Mouse (Mus musculus) hindbrain, embryonic 16.5 days (tissue): ENCODE data around the gene Taok1. TPM values are rescaled to one million over a fixed set of nuclear protein-coding genes. Genes with fewer than 3 reads are reported as not detected.

Source experiments
- ATAC-seq: fragments of 200-750 bp; cut with Nextera tagmentation; 2 replicates; pipeline ENCODE4 v1.8.0; 2017; ENCODE audit warnings: moderate TSS enrichment, moderate library complexity
- H3K27ac ChIP-seq: fragments of 300-500 bp; sonication (generic); 2 replicates; pipeline ENCODE4 v1.5.1; 2014; ENCODE audit warnings: low read depth, mild to moderate bottlenecking, control low read depth, low read length, moderate library complexity
- H3K27me3 ChIP-seq: fragments of 300-500 bp; sonication (generic); replicated peaks from 2 replicates; pipeline ENCODE4 v1.6.1; 2014; ENCODE audit warnings: low read length; ENCODE audit not compliant: control insufficient read depth, insufficient read depth
- H3K36me3 ChIP-seq: fragments of 300-500 bp; sonication (generic); 2 replicates; pipeline ENCODE4 v1.6.1; 2014; ENCODE audit warnings: mild to moderate bottlenecking, low read length, moderate library complexity, mixed read lengths; ENCODE audit not compliant: control insufficient read depth, insufficient read depth
- H3K4me1 ChIP-seq: fragments of 300-500 bp; sonication (generic); 2 replicates; pipeline ENCODE4 v1.6.1; 2014; ENCODE audit warnings: low read depth, low read length; ENCODE audit not compliant: control insufficient read depth, insufficient read depth
- H3K4me2 ChIP-seq: fragments of 300-500 bp; sonication (generic); 2 replicates; pipeline ENCODE4 v1.6.1; 2014; ENCODE audit warnings: mild to moderate bottlenecking, low read length, control low read depth, moderate library complexity
- H3K4me3 ChIP-seq: fragments of 300-500 bp; sonication (generic); 2 replicates; pipeline ENCODE4 v1.5.1; 2014; ENCODE audit warnings: mild to moderate bottlenecking, low read length, control low read depth, moderate library complexity
- H3K9ac ChIP-seq: fragments of 300-500 bp; sonication (generic); 2 replicates; pipeline ENCODE4 v1.6.1; 2014; ENCODE audit warnings: low read depth, mild to moderate bottlenecking, control low read depth, low read length, moderate library complexity
- H3K9me3 ChIP-seq: fragments of 300-500 bp; sonication (generic); 2 replicates; pipeline ENCODE4 v1.6.1; 2014; ENCODE audit warnings: mild to moderate bottlenecking, low read length, moderate library complexity; ENCODE audit not compliant: control insufficient read depth
- WGBS: fragments of 180-500 bp; shearing (Covaris S2); extraction: QIAGEN DNeasy Blood & Tissue Kit; methylation state at CpG from one replicate; pipeline ENCODE4 v1.1.7; 2014; 5-methylcytosine and 5-hydroxymethylcytosine counted together
- polyA plus RNA-seq: library from polyadenylated mRNA; unstranded; fragments of >200 nt; fragmentation: Nextera tagmentation; extraction: Ambion mirVana; gene quantifications from 2 replicates; pipeline ENCODE4 v1.2.1, GENCODE M21; 2015

The Taok1 gene
- polyA plus RNA-seq, 1 experiment from 2014 or later = 18.7 TPM

GRCm38 (mm10) chr11:77483510-77484255 lies 123.9 kb downstream of the Taok1 start:
- H3K4me1 ChIP-seq = peaks cover 38% of the 10 kb centered on the region
- H3K27ac ChIP-seq = no peak overlapping the region
- H3K27me3 ChIP-seq = no peaks in the 10 kb centered on the region
- H3K9me3 ChIP-seq = no peaks in the 10 kb centered on the region
- 67% methylated on average over 11 of the region's 11 CpGs for whole genome bisulfite sequencing
- no peaks in the 10 kb centered on the region for H3K36me3 ChIP-seq
- H3K4me2 ChIP-seq = no peak overlapping the region
- H3K9ac ChIP-seq = 0 out of 2 replicates have a peak overlapping the region, but pooled peaks have one; percentile 31
- no peak overlapping the region for H3K4me3 ChIP-seq
- ATAC-seq = no peak

DNA sequence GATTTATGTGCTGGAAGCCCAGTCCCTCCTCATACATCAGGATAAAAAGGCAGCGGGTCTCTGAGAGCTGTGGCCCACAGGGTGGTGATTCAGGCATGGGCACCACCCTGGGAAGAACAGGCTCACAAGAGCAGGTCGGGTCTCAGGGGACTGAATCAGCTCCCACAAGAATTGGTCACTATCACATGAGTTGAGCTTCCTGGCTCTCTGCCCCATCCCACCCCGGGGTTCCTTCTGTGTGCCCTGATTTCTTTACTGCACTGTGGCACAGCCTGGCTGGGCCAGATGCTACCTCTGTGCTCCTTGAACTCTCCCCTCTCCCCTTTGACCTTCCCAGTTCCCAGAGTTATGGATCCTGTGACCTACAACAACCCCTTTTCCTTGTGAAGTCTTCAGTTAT lies 124.6 kb downstream of the Taok1 start:
- no peak overlapping the region for H3K4me3 ChIP-seq
- H3K9me3 ChIP-seq = no peaks in the 10 kb centered on the region
- H3K27me3 ChIP-seq = no peaks in the 10 kb centered on the region
- H3K36me3 ChIP-seq = no peaks in the 10 kb centered on the region
- ATAC-seq = no peak
- H3K9ac ChIP-seq = no peak overlapping the region
- no peak overlapping the region for H3K4me2 ChIP-seq
- no peak overlapping the region for H3K27ac ChIP-seq
- peaks cover 35% of the 10 kb centered on the region for H3K4me1 ChIP-seq
- WGBS = 60% methylated on average over 3 of the region's 3 CpGs

Other genes starting within 250 kb of the Taok1 start
- gene Coro6, start 145.4 kb downstream of the Taok1 start, polyA plus RNA-seq = 1.3 and 1.9 TPM in 2 replicates
- gene Ankrd13b, start 118.1 kb downstream of the Taok1 start, polyA plus RNA-seq = 23.3 and 30.4 TPM in 2 replicates
- 14.0 and 18.0 TPM in 2 replicates for gene Git1, start 114.3 kb downstream of the Taok1 start, polyA plus RNA-seq
- gene Abhd15, start 92.7 kb downstream of the Taok1 start, polyA plus RNA-seq = 2.2 and 2.9 TPM in 2 replicates
- gene Trp53i13, start 91.8 kb downstream of the Taok1 start, polyA plus RNA-seq = 13.8 and 17.6 TPM in 2 replicates
- gene Gm10392, start 88.6 kb downstream of the Taok1 start, polyA plus RNA-seq = 0.12 and 0.19 TPM in 2 replicates
- 3.2 TPM in 2 replicates for gene Nufip2, start 78.3 kb upstream of the Taok1 start, polyA plus RNA-seq
- gene Cryba1, start 117.5 kb upstream of the Taok1 start, polyA plus RNA-seq = 0.20 and 0.21 TPM in 2 replicates
- 35.1 and 44.0 TPM in 2 replicates for gene Myo18a, start 155.4 kb upstream of the Taok1 start, polyA plus RNA-seq
- 1.6 and 1.7 TPM in 2 replicates for gene Gm10277, start 179.9 kb upstream of the Taok1 start, polyA plus RNA-seq